Mouse (Mus musculus) midbrain, embryonic 12.5 days (tissue): ENCODE data around the gene Rapgef5. TPM values are rescaled to one million over a fixed set of nuclear protein-coding genes. Genes with fewer than 3 reads are reported as not detected.

ENCODE experiments used
- ATAC-seq: fragments of 200-750 bp; cut with Nextera tagmentation; 2 replicates; pipeline ENCODE4 v1.8.0; 2017; ENCODE audit warnings: low read depth, moderate TSS enrichment, moderate library complexity; ENCODE audit not compliant: low FRiP score
- H3K27ac ChIP-seq: fragments of 300-500 bp; sonication (generic); replicated peaks from 2 replicates; pipeline ENCODE4 v1.5.1; 2016; ENCODE audit warnings: mild to moderate bottlenecking
- H3K27me3 ChIP-seq: fragments of 300-500 bp; sonication (generic); 2 replicates; pipeline ENCODE4 v1.6.1; 2016; ENCODE audit warnings: mild to moderate bottlenecking
- H3K36me3 ChIP-seq: fragments of 300-500 bp; sonication (generic); 2 replicates; pipeline ENCODE4 v1.6.1; 2016
- H3K4me1 ChIP-seq: fragments of 300-500 bp; sonication (generic); 2 replicates; pipeline ENCODE4 v1.6.1; 2016
- H3K4me2 ChIP-seq: fragments of 300-500 bp; sonication (generic); replicated peaks from 2 replicates; pipeline ENCODE4 v1.6.1; 2016; ENCODE audit warnings: mild to moderate bottlenecking, moderate library complexity
- H3K4me3 ChIP-seq: fragments of 300-500 bp; sonication (generic); 2 replicates; pipeline ENCODE4 v1.5.1; 2016; ENCODE audit warnings: mild to moderate bottlenecking
- H3K9ac ChIP-seq: fragments of 300-500 bp; sonication (generic); replicated peaks from 2 replicates; pipeline ENCODE4 v1.6.1; 2016; ENCODE audit warnings: mild to moderate bottlenecking, moderate library complexity
- H3K9me3 ChIP-seq: fragments of 300-500 bp; sonication (generic); 2 replicates; pipeline ENCODE4 v1.6.1; 2016; ENCODE audit warnings: mild to moderate bottlenecking
- WGBS: fragments of 180-500 bp; shearing (Covaris S2); methylation state at CpG from one replicate; pipeline ENCODE4 v1.1.7; 2016; 5-methylcytosine and 5-hydroxymethylcytosine counted together
- polyA plus RNA-seq: library from polyadenylated mRNA; unstranded; fragments of >200 nt; fragmentation: Nextera tagmentation; extraction: Ambion mirVana; gene quantifications from 2 replicates; pipeline ENCODE4 v1.2.1, GENCODE M21; 2016

Rapgef5 gene
- 25.9 and 27.0 TPM in 2 replicates for polyA plus RNA-seq

GRCm38 (mm10) chr12:117516179-117516578 lies at the start of gene Rapgef5:
Rapgef5 (plus strand) TSS chr12:117516479.
- ATAC-seq, result no peak
- H3K27ac ChIP-seq, result no peak within 1 kb of the TSS
- no peaks in the 10 kb centered on the region for H3K36me3 ChIP-seq
- WGBS, result 96% methylated on average over 2 of the region's 2 CpGs
- no peaks in the 10 kb centered on the region for H3K4me1 ChIP-seq
- H3K4me3 ChIP-seq, result no peak within 1 kb of the TSS
- no peak within 1 kb of the TSS for H3K9ac ChIP-seq
- no peak within 1 kb of the TSS for H3K4me2 ChIP-seq
- no peaks in the 10 kb centered on the region for H3K27me3 ChIP-seq
- H3K9me3 ChIP-seq, result no peaks in the 10 kb centered on the region

DNA sequence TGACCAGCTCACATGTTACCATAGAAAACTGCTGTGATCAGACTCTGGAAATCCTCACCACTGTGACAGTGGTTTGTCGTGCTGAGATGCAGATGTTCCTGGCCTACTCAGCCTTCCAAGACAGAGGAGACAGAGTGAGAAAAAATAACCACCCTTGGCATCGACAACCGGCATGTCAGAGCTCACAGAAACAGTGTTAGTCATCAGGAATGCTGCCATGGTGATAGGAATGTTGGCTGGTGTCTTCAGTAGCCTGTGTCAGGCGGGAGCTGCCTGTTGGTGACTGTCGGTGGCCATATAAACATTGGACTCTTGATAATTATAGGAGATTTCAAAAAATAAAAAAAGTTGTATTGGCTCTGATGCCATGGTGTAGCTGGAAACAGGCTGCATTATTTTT lies 48.0 kb upstream of the Rapgef5 start:
- H3K4me3 ChIP-seq, result no peak overlapping the region
- no peak for ATAC-seq
- no peak overlapping the region for H3K4me2 ChIP-seq
- WGBS, result 66% methylated on average over 5 of the region's 5 CpGs
- H3K9ac ChIP-seq, result no peak overlapping the region
- H3K27ac ChIP-seq, result no peak overlapping the region
- no peaks in the 10 kb centered on the region for H3K4me1 ChIP-seq
- no peaks in the 10 kb centered on the region for H3K9me3 ChIP-seq
- H3K27me3 ChIP-seq, result no peaks in the 10 kb centered on the region
- H3K36me3 ChIP-seq, result no peaks in the 10 kb centered on the region

DNA sequence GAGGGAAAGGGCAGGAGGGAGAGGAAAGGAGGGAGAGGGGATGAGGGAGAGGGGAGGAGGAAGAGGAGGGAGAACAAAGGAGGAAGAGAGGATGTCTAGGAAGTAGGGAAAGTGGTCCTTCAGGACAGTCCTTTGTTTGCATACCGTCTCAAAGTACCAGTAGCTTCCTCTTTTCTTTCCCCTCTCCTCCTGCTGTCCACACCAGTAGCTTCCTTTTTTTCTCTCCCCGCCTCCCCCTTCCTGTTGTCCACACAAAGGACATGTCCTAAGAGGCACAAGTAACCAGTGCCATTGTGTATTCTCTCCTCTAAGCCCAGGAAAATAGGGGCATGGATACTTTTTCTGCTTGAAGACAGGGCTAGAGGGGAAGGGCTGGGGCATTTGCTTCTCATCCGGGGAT lies 37.3 kb upstream of the Rapgef5 start:
- H3K36me3 ChIP-seq, result no peaks in the 10 kb centered on the region
- ATAC-seq, result no peak
- 38% methylated on average over 3 of the region's 3 CpGs for WGBS
- H3K4me3 ChIP-seq, result no peak overlapping the region
- H3K9me3 ChIP-seq, result no peaks in the 10 kb centered on the region
- no peak overlapping the region for H3K27ac ChIP-seq
- no peak overlapping the region for H3K4me2 ChIP-seq
- peaks cover 16% of the 10 kb centered on the region for H3K4me1 ChIP-seq
- H3K27me3 ChIP-seq, result peaks cover 3% of the 10 kb centered on the region; the same call in 1 of the 2 replicates
- no peak overlapping the region for H3K9ac ChIP-seq

DNA sequence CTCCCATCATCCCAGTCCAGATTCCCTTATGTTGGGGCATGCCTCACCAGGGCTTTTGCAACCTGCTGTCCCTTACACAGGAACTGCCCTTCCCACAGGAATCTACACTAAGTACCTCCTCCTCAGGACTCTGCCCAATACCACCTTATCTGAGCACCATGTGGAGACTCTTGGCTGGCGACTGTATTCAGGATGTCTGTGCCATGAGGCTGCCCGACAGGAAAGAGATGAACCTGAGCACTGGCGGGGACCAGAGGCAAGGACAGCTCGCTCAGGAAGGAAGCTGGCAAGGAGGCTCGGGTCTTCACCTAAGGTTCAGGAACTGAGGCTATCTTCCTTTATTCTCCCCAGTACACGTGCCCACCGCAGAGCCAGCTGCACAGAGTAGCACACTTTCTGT lies 36.6 kb upstream of the Rapgef5 start:
- H3K27ac ChIP-seq, result no peak overlapping the region
- H3K4me3 ChIP-seq, result no peak overlapping the region
- H3K9ac ChIP-seq, result no peak overlapping the region
- peaks cover 16% of the 10 kb centered on the region for H3K4me1 ChIP-seq
- no peaks in the 10 kb centered on the region for H3K36me3 ChIP-seq
- no peak overlapping the region for H3K4me2 ChIP-seq
- WGBS, result 80% methylated on average over 7 of the region's 7 CpGs
- H3K9me3 ChIP-seq, result no peaks in the 10 kb centered on the region
- peaks cover 3% of the 10 kb centered on the region; the same call in 1 of the 2 replicates for H3K27me3 ChIP-seq
- no peak for ATAC-seq

GRCm38 (mm10) chr12:117480958-117481357 lies 35.3 kb upstream of the Rapgef5 start:
- peaks cover 3% of the 10 kb centered on the region; the same call in 1 of the 2 replicates for H3K27me3 ChIP-seq
- no peak for ATAC-seq
- WGBS, result 90% methylated on average over 3 of the region's 3 CpGs
- H3K27ac ChIP-seq, result no peak overlapping the region
- H3K9me3 ChIP-seq, result no peaks in the 10 kb centered on the region
- H3K9ac ChIP-seq, result no peak overlapping the region
- H3K4me1 ChIP-seq, result peaks cover 16% of the 10 kb centered on the region
- H3K4me2 ChIP-seq, result no peak overlapping the region
- H3K36me3 ChIP-seq, result no peaks in the 10 kb centered on the region
- no peak overlapping the region for H3K4me3 ChIP-seq

DNA sequence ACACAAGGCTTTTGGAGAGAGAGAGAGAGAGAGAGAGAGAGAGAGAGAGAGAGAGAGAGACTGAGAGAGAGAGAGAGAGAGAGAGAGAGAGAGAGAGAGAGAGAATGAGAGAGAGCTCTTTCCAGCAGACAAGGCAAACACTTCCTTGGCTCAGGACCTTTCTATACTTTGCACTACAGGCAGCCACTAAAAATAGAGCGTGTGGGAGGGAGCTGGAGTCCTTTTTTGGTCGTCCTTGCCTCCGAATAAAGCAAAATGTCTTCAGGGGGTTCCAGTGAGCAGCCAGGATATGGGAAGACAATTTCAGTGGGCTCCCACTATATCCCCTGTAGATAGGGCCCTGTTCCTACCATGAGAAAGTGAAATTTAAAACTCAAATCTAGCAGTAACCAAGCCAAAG lies 33.6 kb upstream of the Rapgef5 start:
- 30% methylated on average over 3 of the region's 3 CpGs for WGBS
- H3K27ac ChIP-seq, result no peak overlapping the region
- H3K9me3 ChIP-seq, result no peaks in the 10 kb centered on the region

DNA sequence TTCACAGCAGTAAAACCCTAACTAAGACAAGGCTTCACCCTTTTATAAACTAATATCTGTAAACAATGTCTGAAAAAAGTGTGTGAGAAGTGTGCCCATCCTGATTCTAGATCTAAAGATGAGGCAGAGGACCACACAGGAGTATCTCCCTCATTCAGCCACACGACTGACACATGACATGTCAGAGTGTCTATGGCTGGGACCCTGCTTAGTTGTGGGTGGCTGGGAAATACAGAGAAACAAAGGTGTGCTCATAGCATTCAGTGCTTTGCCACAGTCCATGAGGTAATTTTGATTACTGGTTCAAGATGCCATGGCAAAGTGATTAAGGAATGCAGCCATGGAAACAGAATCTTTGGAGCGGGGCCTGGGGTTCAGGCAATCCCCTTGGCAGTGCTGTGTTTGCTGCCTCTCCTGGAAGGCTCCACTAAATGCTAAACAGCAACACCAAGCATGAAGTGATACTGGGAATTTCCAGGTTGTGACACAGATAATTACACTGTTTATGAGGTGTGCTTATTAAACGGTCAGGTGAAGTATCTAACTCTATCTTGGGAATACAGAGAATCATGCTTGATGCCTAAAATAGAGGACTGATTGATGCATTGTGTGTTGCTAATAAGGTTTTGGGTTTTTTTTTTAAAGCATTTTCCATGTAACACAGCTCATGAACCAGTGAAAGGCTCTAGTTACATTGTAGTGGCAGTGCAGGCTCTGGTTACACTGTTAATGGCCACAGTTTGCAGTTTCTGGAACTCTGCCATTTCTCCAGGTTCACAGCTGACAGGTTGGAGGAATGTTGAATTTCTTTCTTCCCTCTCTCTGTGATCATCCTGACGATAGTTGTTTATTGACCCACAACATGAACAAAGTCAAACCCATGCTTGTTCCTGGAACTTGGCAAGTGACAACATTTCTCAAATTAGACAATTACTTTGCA lies 29.9 kb upstream of the Rapgef5 start:
- H3K4me3 ChIP-seq, result no peak overlapping the region
- no peak overlapping the region for H3K27ac ChIP-seq
- no peak for ATAC-seq
- no peaks in the 10 kb centered on the region for H3K9me3 ChIP-seq
- no peaks in the 10 kb centered on the region for H3K36me3 ChIP-seq
- H3K4me1 ChIP-seq, result no peaks in the 10 kb centered on the region
- H3K4me2 ChIP-seq, result no peak overlapping the region
- no peaks in the 10 kb centered on the region for H3K27me3 ChIP-seq
- 78% methylated on average over 4 of the region's 4 CpGs for WGBS
- H3K9ac ChIP-seq, result no peak overlapping the region

More for the DNA sequence above, 33.6 kb upstream of the Rapgef5 start:
- Histone ChIP-seq H3K9ac (no peak overlapping the region), H3K4me3 (no peak overlapping the region), H3K36me3 (no peaks in the 10 kb centered on the region), H3K4me2 (no peak overlapping the region), H3K27me3 (peaks cover 3% of the 10 kb centered on the region; the same call in 1 of the 2 replicates), H3K4me1 (peaks cover 11% of the 10 kb centered on the region; the same call in 1 of the 2 replicates)
- no peak for ATAC-seq

- Histone ChIP-seq H3K4me2 (no peak overlapping the region), H3K27ac (no peak overlapping the region), H3K36me3 (no peaks in the 10 kb centered on the region), H3K9ac (no peak overlapping the region), H3K9me3 (no peaks in the 10 kb centered on the region), H3K27me3 (no peaks in the 10 kb centered on the region), H3K4me3 (no peak overlapping the region), H3K4me1 (no peaks in the 10 kb centered on the region)
- no peak for ATAC-seq
- WGBS, result 71% methylated on average over 3 of the region's 3 CpGs
Measured at GRCm38 (mm10) chr12:117496501-117497176, 19.6 kb upstream of the Rapgef5 start.

- H3K27ac ChIP-seq, result no peak overlapping the region
- ATAC-seq, result no peak
- H3K36me3 ChIP-seq, result no peaks in the 10 kb centered on the region
- H3K9ac ChIP-seq, result no peak overlapping the region
- no peak overlapping the region for H3K4me2 ChIP-seq
- H3K27me3 ChIP-seq, result no peaks in the 10 kb centered on the region
- H3K4me1 ChIP-seq, result no peaks in the 10 kb centered on the region
- WGBS, result 89% methylated on average over 1 of the region's 1 CpGs
- H3K9me3 ChIP-seq, result no peaks in the 10 kb centered on the region
- H3K4me3 ChIP-seq, result no peak overlapping the region
Measured at GRCm38 (mm10) chr12:117497361-117497760, 18.9 kb upstream of the Rapgef5 start.

- no peaks in the 10 kb centered on the region for H3K36me3 ChIP-seq
- 92% methylated on average over 5 of the region's 5 CpGs for WGBS
- H3K27ac ChIP-seq, result no peak overlapping the region
- H3K9me3 ChIP-seq, result 0 out of 2 replicates have a peak, but pooled peaks cover 6% of the 10 kb centered on the region
- no peak overlapping the region for H3K4me2 ChIP-seq
- H3K27me3 ChIP-seq, result no peaks in the 10 kb centered on the region
- no peaks in the 10 kb centered on the region for H3K4me1 ChIP-seq
- no peak overlapping the region for H3K9ac ChIP-seq
- H3K4me3 ChIP-seq, result no peak overlapping the region
- ATAC-seq, result no peak
Measured at GRCm38 (mm10) chr12:117499242-117499641, 17.0 kb upstream of the Rapgef5 start.

DNA sequence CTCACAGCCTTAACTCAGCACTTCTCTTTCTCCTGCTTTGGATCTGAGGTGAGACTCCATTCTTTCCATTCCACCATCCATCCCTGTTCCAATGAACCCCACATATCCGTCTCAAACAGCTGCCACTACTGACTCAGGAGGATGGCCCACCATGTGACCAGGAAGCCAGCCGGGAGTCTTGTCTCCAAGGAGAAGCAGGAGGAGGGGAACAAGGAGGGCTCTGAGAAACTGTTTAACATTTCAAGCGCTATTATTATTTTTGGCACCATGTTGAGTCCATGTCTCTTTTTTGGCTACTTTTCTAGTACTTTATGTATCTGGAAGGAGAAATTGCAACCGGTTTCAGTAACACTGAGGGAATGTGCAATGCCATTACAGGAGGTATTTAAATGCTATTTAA lies 15.1 kb upstream of the Rapgef5 start:
- Histone ChIP-seq H3K36me3 (no peaks in the 10 kb centered on the region), H3K27ac (no peak overlapping the region), H3K27me3 (no peaks in the 10 kb centered on the region), H3K4me3 (no peak overlapping the region), H3K4me2 (no peak overlapping the region), H3K9ac (no peak overlapping the region), H3K9me3 (0 out of 2 replicates have a peak, but pooled peaks cover 6% of the 10 kb centered on the region), H3K4me1 (no peaks in the 10 kb centered on the region)
- no peak for ATAC-seq
- WGBS, result 71% methylated on average over 4 of the region's 4 CpGs

- Histone ChIP-seq H3K4me1 (no peaks in the 10 kb centered on the region), H3K4me2 (no peak overlapping the region), H3K4me3 (no peak overlapping the region), H3K36me3 (no peaks in the 10 kb centered on the region), H3K27ac (no peak overlapping the region), H3K27me3 (no peaks in the 10 kb centered on the region), H3K9me3 (0 out of 2 replicates have a peak, but pooled peaks cover 6% of the 10 kb centered on the region), H3K9ac (no peak overlapping the region)
- ATAC-seq, result no peak
- WGBS, result 92% methylated on average over 3 of the region's 3 CpGs
Measured at GRCm38 (mm10) chr12:117502834-117503233, 13.4 kb upstream of the Rapgef5 start.
